Mouse (Mus musculus) bone marrow, adult 2 months (tissue): ENCODE data around the gene Hamp. TPM values are rescaled to one million over a fixed set of nuclear protein-coding genes. Genes with fewer than 3 reads are reported as not detected.

Experiments used
- H3K27ac ChIP-seq: fragments of 200-500 bp; 2 replicates; pipeline ENCODE4 v1.5.1; 2012; ENCODE audit warnings: low read depth, mild to moderate bottlenecking, control low read depth, inconsistent platforms, low read length; ENCODE audit not compliant: control insufficient read depth, poor library complexity, insufficient read depth
- H3K4me1 ChIP-seq: fragments of 200-500 bp; 2 replicates; pipeline ENCODE4 v1.6.1; 2011; ENCODE audit warnings: low read length; ENCODE audit not compliant: control insufficient read depth, insufficient read depth
- H3K4me3 ChIP-seq: fragments of 200-500 bp; replicated peaks from 2 replicates; pipeline ENCODE3; 2011; ENCODE audit warnings: mild to moderate bottlenecking, low read depth, low read length, control low read depth; ENCODE audit not compliant: control insufficient read depth
- CTCF ChIP-seq: fragments of 200-500 bp; IDR thresholded peaks from 2 replicates; pipeline ENCODE4 v1.5.1; 2011; ENCODE audit warnings: low read length, control low read depth; ENCODE audit not compliant: control insufficient read depth, insufficient read depth
- POLR2A ChIP-seq: fragments of 200-500 bp; IDR thresholded peaks from 2 replicates; pipeline ENCODE4 v1.6.1; 2011; ENCODE audit warnings: low read depth, mild to moderate bottlenecking, control low read depth, low read length, borderline replicate concordance; ENCODE audit not compliant: control insufficient read depth
- WGBS: fragments of 180-500 bp; shearing (Covaris S2); methylation state at CpG from one replicate; pipeline ENCODE4 v1.1.7; 2018; 5-methylcytosine and 5-hydroxymethylcytosine counted together
- polyA plus RNA-seq: library from polyadenylated mRNA; stranded (reverse); fragments of >200 nt; gene quantifications from 2 replicates; pipeline ENCODE4 v1.2.4, GENCODE M21; 2011; ENCODE audit warnings: low replicate concordance; ENCODE audit not compliant: missing spikeins, insufficient read depth, insufficient read length

Hamp gene
- polyA plus RNA-seq = 9.2 and 42.2 TPM in 2 replicates

DNA sequence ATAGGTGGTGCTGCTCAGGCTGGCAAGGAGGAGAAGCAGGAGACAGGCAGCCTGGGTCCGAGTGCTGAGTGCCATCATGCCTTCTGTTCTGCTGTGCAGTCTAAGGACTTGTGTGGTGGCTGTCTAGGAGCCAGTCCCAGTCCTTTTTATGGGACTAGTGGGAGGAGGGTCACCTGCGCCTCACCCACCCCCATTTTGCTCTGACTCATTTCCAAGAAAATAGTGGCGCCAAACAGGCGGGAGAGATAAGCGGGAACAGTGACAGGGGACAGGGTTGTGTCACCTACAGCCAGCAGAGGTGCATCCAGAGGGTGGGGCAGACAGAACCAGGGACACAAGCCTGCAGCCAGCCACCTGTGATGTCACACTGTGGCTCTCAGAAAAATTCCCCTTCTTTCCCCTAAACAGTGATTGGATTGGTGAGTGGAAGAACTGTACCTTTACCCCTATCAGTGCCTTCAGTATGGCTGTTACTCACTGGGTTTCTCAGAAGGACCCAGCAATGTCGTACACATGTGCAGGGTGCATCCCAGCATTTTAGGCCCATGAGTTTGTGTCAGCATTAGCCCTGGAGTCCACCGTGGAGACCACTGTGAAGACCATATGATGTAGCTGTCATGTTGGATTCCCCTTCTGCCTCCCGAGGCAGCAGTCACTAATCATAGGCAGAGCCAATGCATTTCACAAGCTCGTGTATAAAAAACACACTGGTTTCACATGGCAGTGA, at the start of gene Hamp:
TSS of gene Hamp (minus strand) at position 124 of the 727 bp plus-strand sequence.
- Histone ChIP-seq H3K27ac (no peak within 1 kb of the TSS), H3K4me1 (peaks cover 2% of the 10 kb centered on the region), H3K4me3 (no peak within 1 kb of the TSS)
- WGBS = 69% methylated on average over 9 of the region's 9 CpGs
- no peak for TF ChIP-seq CTCF
- TF ChIP-seq POLR2A = no peak

- no peak overlapping the region for H3K27ac ChIP-seq
- no peak overlapping the region for H3K4me3 ChIP-seq
- no peaks in the 10 kb centered on the region for H3K4me1 ChIP-seq
- WGBS = 47% methylated on average over 5 of the region's 5 CpGs
- TF ChIP-seq POLR2A (no peak), CTCF (no peak)
Observed at GRCm38 (mm10) chr7:30992148-30992547, 48.3 kb upstream of the Hamp start.

- Histone ChIP-seq H3K27ac (no peak overlapping the region), H3K4me1 (no peaks in the 10 kb centered on the region), H3K4me3 (no peak overlapping the region)
- no peak for TF ChIP-seq CTCF
- WGBS = 72% methylated on average over 4 of the region's 4 CpGs
Observed at GRCm38 (mm10) chr7:30988519-30989162, 44.8 kb upstream of the Hamp start.

DNA sequence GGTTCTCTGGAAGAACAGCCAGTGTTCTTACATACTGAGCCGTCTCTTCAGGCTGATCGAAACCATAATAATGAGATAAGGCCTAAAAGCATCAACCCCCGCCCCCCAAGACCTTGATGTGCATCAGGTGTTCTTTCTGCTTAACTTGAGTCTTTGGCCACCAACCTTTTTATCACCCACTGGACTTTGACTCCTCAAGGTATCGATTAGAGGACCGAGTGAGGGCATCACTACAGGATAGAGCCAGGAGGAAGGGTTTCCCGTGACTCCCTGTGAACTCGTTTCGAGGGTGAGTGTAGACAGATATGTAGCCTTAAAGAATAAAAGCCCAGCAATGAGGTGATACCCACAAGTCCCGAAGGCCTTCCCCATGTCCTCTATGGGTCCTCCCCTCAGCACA, 41.5 kb upstream of the Hamp start:
- 87% methylated on average over 9 of the region's 9 CpGs for WGBS

GRCm38 (mm10) chr7:30981703-30982102, 37.9 kb upstream of the Hamp start:
- WGBS = 83% methylated on average over 4 of the region's 4 CpGs
- H3K27ac ChIP-seq = no peak overlapping the region
- TF ChIP-seq CTCF (no peak), POLR2A (no peak)
- no peaks in the 10 kb centered on the region for H3K4me1 ChIP-seq
- H3K4me3 ChIP-seq = no peak overlapping the region

More for the DNA sequence above, 41.5 kb upstream of the Hamp start:
- TF ChIP-seq POLR2A (no peak), CTCF (no peak)
- H3K4me1 ChIP-seq = no peaks in the 10 kb centered on the region
- no peak overlapping the region for H3K27ac ChIP-seq
- H3K4me3 ChIP-seq = no peak overlapping the region

DNA sequence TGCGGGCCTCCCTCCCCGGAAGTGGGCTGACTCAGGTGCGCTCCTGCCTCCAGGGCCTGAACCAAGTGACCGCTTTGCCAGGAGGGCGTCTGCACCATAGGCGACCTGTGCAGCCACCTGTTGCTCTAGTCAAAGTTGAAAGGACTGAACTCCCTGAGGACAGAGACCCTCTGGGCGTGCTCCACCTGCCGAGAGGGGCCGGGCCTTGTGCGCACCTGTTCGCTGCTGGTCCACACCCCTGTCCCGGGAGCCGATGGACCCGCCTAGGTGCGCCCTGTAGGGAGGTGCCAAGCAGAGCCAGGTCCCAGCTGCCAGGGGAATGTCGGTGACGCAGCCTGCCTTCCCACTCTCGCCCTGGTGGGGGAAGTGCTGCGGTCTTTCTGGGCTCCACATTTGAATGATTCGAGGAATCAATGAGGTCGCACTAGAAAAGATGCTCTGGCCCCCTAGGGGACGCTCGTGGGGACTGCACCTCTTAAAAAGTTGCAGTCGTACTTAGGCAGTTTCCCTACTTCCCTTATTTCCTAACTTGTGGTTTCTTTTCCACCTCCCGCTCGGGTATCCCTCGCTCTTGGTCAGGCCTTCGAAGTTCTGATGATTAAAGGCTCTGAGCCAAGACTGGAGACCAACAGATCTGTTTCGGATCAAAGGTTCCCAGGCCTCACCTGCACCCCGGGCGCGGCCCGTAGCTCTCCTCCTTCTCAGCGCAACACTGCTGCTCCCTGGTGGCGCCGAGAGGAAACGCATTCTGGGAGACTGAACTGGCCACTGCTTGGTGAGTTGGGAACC, 29.9 kb upstream of the Hamp start, which contains the start of gene Fam187b:
TSS of gene Fam187b (plus strand) at position 290 of the 789 bp plus-strand sequence.
- no peaks in the 10 kb centered on the region for H3K4me1 ChIP-seq
- peak within 1 kb of the TSS; percentile 45; the same call in 1 of the 2 replicates for H3K27ac ChIP-seq
- TF ChIP-seq CTCF (peak; percentile 95), POLR2A (peak; percentile 37; the same call in 1 of the 2 replicates)
- peak within 1 kb of the TSS; percentile 83 for H3K4me3 ChIP-seq
- WGBS = 1% methylated on average over 37 of the region's 37 CpGs

GRCm38 (mm10) chr7:30973251-30973500, 29.3 kb upstream of the Hamp start, which contains the start of gene Lsr:
Lsr (minus strand) TSS chr7:30973464.
- Histone ChIP-seq H3K27ac (peak within 1 kb of the TSS; percentile 45; the same call in 1 of the 2 replicates), H3K4me1 (no peaks in the 10 kb centered on the region), H3K4me3 (peak within 1 kb of the TSS; percentile 83)
- TF ChIP-seq POLR2A (no peak), CTCF (no peak)
- 5% methylated on average over 19 of the region's 19 CpGs for WGBS

DNA sequence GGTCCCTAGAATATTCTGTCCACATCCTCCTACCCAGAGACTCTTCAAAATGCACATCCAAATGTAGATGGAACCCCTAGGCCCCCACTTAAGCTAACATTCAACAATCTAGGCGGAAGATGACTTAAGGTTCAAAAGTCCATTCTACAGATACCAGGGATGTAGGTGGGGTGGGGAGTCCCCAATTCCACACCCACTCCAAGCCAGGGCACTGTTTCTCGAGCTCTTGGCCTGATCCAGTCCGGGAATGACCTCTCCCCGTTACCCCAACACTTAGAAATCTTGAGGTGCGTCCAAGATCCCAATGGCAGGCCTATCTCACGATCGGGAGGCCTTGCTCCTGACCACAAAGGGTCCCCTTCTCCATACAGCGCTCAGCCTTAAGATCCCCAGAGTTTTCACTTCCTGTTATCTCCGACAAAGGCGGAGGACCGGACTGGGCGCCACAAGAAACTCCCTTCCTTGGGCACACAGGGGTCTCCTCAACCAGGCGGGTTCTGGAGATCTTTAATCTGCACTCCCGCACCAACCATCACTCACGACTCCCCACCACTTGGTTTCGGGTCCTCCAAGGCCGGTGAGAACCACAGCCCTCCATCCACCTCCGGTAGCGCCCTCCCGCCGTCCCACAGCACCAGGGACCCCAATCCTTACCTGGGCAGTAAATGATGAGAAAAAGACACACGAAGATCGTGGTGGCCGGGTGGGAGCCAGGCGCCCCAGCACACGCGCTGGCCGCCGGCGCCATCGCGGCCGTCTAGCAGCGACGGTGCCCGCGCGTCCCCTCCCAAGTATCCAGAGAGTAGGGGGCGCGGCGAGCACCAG, 28.8 kb upstream of the Hamp start:
- H3K4me1 ChIP-seq = no peaks in the 10 kb centered on the region
- peak overlapping the region; percentile 45; the same call in 1 of the 2 replicates for H3K27ac ChIP-seq
- no peak for TF ChIP-seq POLR2A
- no peak for TF ChIP-seq CTCF
- H3K4me3 ChIP-seq = peak overlapping the region; percentile 16
- 26% methylated on average over 41 of the region's 41 CpGs for WGBS
